Comparison of ENCODE assay signal across 12 mouse cellular contexts in the genomic region with DNA sequence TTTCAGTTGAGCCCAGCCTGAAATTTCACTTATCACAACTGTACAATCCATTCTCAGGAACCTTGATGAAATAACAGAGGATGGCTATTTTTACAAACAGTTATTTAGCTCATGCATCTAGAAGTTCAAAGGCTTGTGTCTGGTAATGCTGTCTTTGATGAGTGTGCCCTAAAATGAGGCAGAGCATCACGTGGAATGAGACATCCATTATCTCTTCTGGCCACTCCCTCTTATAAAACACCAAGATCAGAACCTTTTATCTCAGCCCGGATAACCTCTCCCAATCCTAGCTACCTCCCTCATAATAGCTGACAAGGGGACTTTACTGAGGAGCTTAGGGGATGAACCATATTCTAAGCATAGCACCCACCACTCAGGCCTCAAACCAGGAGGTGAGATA. TPM values are rescaled to one million over a fixed set of nuclear protein-coding genes. Genes with fewer than 3 reads are reported as not detected.
DNase-seq lines count a peak whose midpoint lies in the region; ATAC-seq and TF ChIP-seq lines count a peak whose summit lies in the region.
"Had no signal": no experiment of that assay in that cellular context is flagged by ENCODE, and none has a peak within 500 bp of the region (broad histone marks: within the 10 kb centered on the region; RNA-seq: fewer than 3 reads in every experiment).

No protein-coding gene starts in this region.

- H3K4me1 ChIP-seq in hindbrain, embryonic 13.5 days (replicated peaks) = peaks cover 30% of the 10 kb centered on the region
- peaks cover 19% of the 10 kb centered on the region for H3K4me1 ChIP-seq in hindbrain, embryonic 12.5 days
- peaks cover 4% of the 10 kb centered on the region; the same call in 1 of the 2 replicates for H3K4me1 ChIP-seq in bone marrow, adult 2 months (ENCODE audit: control insufficient read depth, insufficient read depth, low read length)
- peaks cover 72% of the 10 kb centered on the region for H3K4me1 ChIP-seq in forebrain, embryonic 13.5 days
- H3K4me1 ChIP-seq in midbrain, embryonic 13.5 days (replicated peaks) = peaks cover 38% of the 10 kb centered on the region

- no peak overlapping the region for H3K9ac ChIP-seq in hindbrain, embryonic 13.5 days
- no peak overlapping the region for H3K9ac ChIP-seq in hindbrain, embryonic 12.5 days
- no peak overlapping the region for H3K9ac ChIP-seq in forebrain, embryonic 13.5 days
- no peak overlapping the region for H3K9ac ChIP-seq in midbrain, embryonic 13.5 days (replicated peaks)

- WGBS in hindbrain, embryonic 13.5 days = 73% methylated on average over 2 of the region's 2 CpGs
- WGBS in hindbrain, embryonic 12.5 days = 61% methylated on average over 2 of the region's 2 CpGs
- WGBS in bone marrow, adult 2 months = 64% methylated on average over 2 of the region's 2 CpGs
- WGBS in forebrain, embryonic 13.5 days = 60% methylated on average over 2 of the region's 2 CpGs
- WGBS in midbrain, embryonic 13.5 days = 64% methylated on average over 2 of the region's 2 CpGs

- H3K4me3 ChIP-seq in hindbrain, embryonic 13.5 days = no peak overlapping the region
- H3K4me3 ChIP-seq in hindbrain, embryonic 12.5 days = no peak overlapping the region
- no peak overlapping the region for H3K4me3 ChIP-seq in bone marrow, adult 2 months (replicated peaks; ENCODE audit: control insufficient read depth, low read depth, low read length)
- H3K4me3 ChIP-seq in forebrain, embryonic 13.5 days = no peak overlapping the region
- no peak overlapping the region for H3K4me3 ChIP-seq in midbrain, embryonic 13.5 days (replicated peaks)
- H3K4me3 ChIP-seq: myocyte had no signal

- H3K9me3 ChIP-seq in hindbrain, embryonic 13.5 days = no peaks in the 10 kb centered on the region
- no peaks in the 10 kb centered on the region for H3K9me3 ChIP-seq in hindbrain, embryonic 12.5 days (replicated peaks)
- H3K9me3 ChIP-seq in forebrain, embryonic 13.5 days (replicated peaks) = no peaks in the 10 kb centered on the region
- H3K9me3 ChIP-seq in midbrain, embryonic 13.5 days = no peaks in the 10 kb centered on the region

- no peak for ATAC-seq in hindbrain, embryonic 13.5 days (ENCODE audit: low FRiP score)
- no peak for ATAC-seq in hindbrain, embryonic 12.5 days (ENCODE audit: low FRiP score)
- ATAC-seq in forebrain, embryonic 13.5 days = no peak
- no peak for ATAC-seq in midbrain, embryonic 13.5 days
- ATAC-seq: activated CD4-positive, CD25-positive, alpha-beta regulatory T cell, adult 4 months had no signal

- TF ChIP-seq POLR2A in bone marrow, adult 2 months (IDR thresholded peaks at IDR 0.05; ENCODE audit: borderline replicate concordance, control insufficient read depth, low read depth, low read length) = no peak

- H3K36me3 ChIP-seq in hindbrain, embryonic 13.5 days = no peaks in the 10 kb centered on the region
- H3K36me3 ChIP-seq in hindbrain, embryonic 12.5 days = no peaks in the 10 kb centered on the region
- H3K36me3 ChIP-seq in forebrain, embryonic 13.5 days (ENCODE audit: poor library complexity, severe bottlenecking) = no peaks in the 10 kb centered on the region
- H3K36me3 ChIP-seq in midbrain, embryonic 13.5 days = no peaks in the 10 kb centered on the region

- H3K27me3 ChIP-seq in hindbrain, embryonic 13.5 days = peaks cover 15% of the 10 kb centered on the region
- H3K27me3 ChIP-seq in hindbrain, embryonic 12.5 days = peaks cover 16% of the 10 kb centered on the region
- no peaks in the 10 kb centered on the region for H3K27me3 ChIP-seq in forebrain, embryonic 13.5 days
- H3K27me3 ChIP-seq in midbrain, embryonic 13.5 days = peaks cover 9% of the 10 kb centered on the region

- no peak for TF ChIP-seq CTCF in bone marrow, adult 2 months (IDR thresholded peaks at IDR 0.05; ENCODE audit: control insufficient read depth, insufficient read depth, low read length)

- DNase-seq in thymus, postnatal 0 days (ENCODE audit: low spot score) = no peak
- DNase-seq in adrenal gland, postnatal 36 days = no peak
- DNase-seq: right cerebral cortex, adult 18-20 months had no signal

- peak overlapping the region; percentile 32 for H3K4me2 ChIP-seq in hindbrain, embryonic 13.5 days
- no peak overlapping the region for H3K4me2 ChIP-seq in hindbrain, embryonic 12.5 days (replicated peaks)
- H3K4me2 ChIP-seq in forebrain, embryonic 13.5 days = peak overlapping the region; percentile 86
- peak overlapping the region; percentile 38 for H3K4me2 ChIP-seq in midbrain, embryonic 13.5 days (replicated peaks)

- H3K27ac ChIP-seq in hindbrain, embryonic 13.5 days = no peak overlapping the region
- H3K27ac ChIP-seq in hindbrain, embryonic 12.5 days = no peak overlapping the region
- peak overlapping the region; percentile 79; the same call in 1 of the 2 replicates for H3K27ac ChIP-seq in bone marrow, adult 2 months (ENCODE audit: control insufficient read depth, insufficient read depth, low read depth, low read length, poor library complexity)
- peak overlapping the region; percentile 48 for H3K27ac ChIP-seq in forebrain, embryonic 13.5 days
- H3K27ac ChIP-seq in midbrain, embryonic 13.5 days = 0 out of 2 replicates have a peak overlapping the region, but pooled peaks have one; percentile 14

RNA-seq across cellular contexts. Expression of gene Acss1, which starts 3.3 kb away (rescaled TPM):
- 19.8 and 20.1 TPM in 2 replicates for polyA plus RNA-seq in hindbrain, embryonic 13.5 days (2015; fragmentation: Nextera tagmentation; extraction: Ambion mirVana)
- 28.4 and 32.6 TPM in 2 replicates for polyA plus RNA-seq in hindbrain, embryonic 12.5 days (2016; fragmentation: Nextera tagmentation; extraction: Ambion mirVana)
- polyA plus RNA-seq in bone marrow, adult 2 months (2011; ENCODE audit: insufficient read depth, insufficient read length, low replicate concordance, missing spikeins) = 31.2 and 32.1 TPM in 2 replicates
- polyA plus RNA-seq in forebrain, embryonic 13.5 days (2015; fragmentation: Nextera tagmentation; extraction: Ambion mirVana) = 32.9 and 34.1 TPM in 2 replicates
- polyA plus RNA-seq in midbrain, embryonic 13.5 days (2015; fragmentation: Nextera tagmentation; extraction: Ambion mirVana) = 20.1 and 22.7 TPM in 2 replicates
- polyA plus RNA-seq in thymus, postnatal 0 days (2015; fragmentation: Nextera tagmentation; extraction: Ambion mirVana) = 22.0 and 25.3 TPM in 2 replicates
- total RNA-seq in adrenal gland, postnatal 36 days (2021) = 10 to 100 TPM; 23.2 to 29.1 TPM
- polyA plus RNA-seq: myocyte had no signal

RNA-seq across cellular contexts. Expression of gene Vsx1, which starts 24.2 kb away (rescaled TPM):
- 0.18 and 0.61 TPM in 2 replicates for polyA plus RNA-seq in hindbrain, embryonic 13.5 days (2015; fragmentation: Nextera tagmentation; extraction: Ambion mirVana)
- polyA plus RNA-seq in hindbrain, embryonic 12.5 days (2016; fragmentation: Nextera tagmentation; extraction: Ambion mirVana) = 1.0 and 1.3 TPM in 2 replicates
- 0.80 and 1.2 TPM in 2 replicates for polyA plus RNA-seq in bone marrow, adult 2 months (2011; ENCODE audit: insufficient read depth, insufficient read length, low replicate concordance, missing spikeins)
- polyA plus RNA-seq in forebrain, embryonic 13.5 days (2015; fragmentation: Nextera tagmentation; extraction: Ambion mirVana) = 0.10 and 0.12 TPM in 2 replicates
- 0.05 and 0.23 TPM in 2 replicates for polyA plus RNA-seq in midbrain, embryonic 13.5 days (2015; fragmentation: Nextera tagmentation; extraction: Ambion mirVana)
- not detected in 2 replicates for polyA plus RNA-seq in thymus, postnatal 0 days (2015; fragmentation: Nextera tagmentation; extraction: Ambion mirVana)
- total RNA-seq in adrenal gland, postnatal 36 days (2021) = not detected
- polyA plus RNA-seq: activated CD4-positive, CD25-positive, alpha-beta regulatory T cell, adult 4 months; heart, postnatal 0 days; myocyte; testis, adult 2 months had no signal

RNA-seq across cellular contexts. Expression of gene Apmap, which starts 56.6 kb away (rescaled TPM):
- polyA plus RNA-seq in hindbrain, embryonic 13.5 days (2015; fragmentation: Nextera tagmentation; extraction: Ambion mirVana) = 42.9 and 45.9 TPM in 2 replicates
- polyA plus RNA-seq in hindbrain, embryonic 12.5 days (2016; fragmentation: Nextera tagmentation; extraction: Ambion mirVana) = 36.1 and 38.1 TPM in 2 replicates
- 10.7 and 18.0 TPM in 2 replicates for polyA plus RNA-seq in bone marrow, adult 2 months (2011; ENCODE audit: insufficient read depth, insufficient read length, low replicate concordance, missing spikeins)
- 37.1 and 40.2 TPM in 2 replicates for polyA plus RNA-seq in forebrain, embryonic 13.5 days (2015; fragmentation: Nextera tagmentation; extraction: Ambion mirVana)
- polyA plus RNA-seq in midbrain, embryonic 13.5 days (2015; fragmentation: Nextera tagmentation; extraction: Ambion mirVana) = 39.9 and 43.0 TPM in 2 replicates
- polyA plus RNA-seq in thymus, postnatal 0 days (2015; fragmentation: Nextera tagmentation; extraction: Ambion mirVana) = 36.6 and 41.1 TPM in 2 replicates
- total RNA-seq in adrenal gland, postnatal 36 days (2021) = 100 to 1,000 TPM; 117 to 146 TPM

Comparison
In these comparisons a context has a peak if more than half of its experiments do, and no peak if none do; other contexts are left out.
1. H3K27ac ChIP-seq: peak in bone marrow, adult 2 months (single experiment), forebrain, embryonic 13.5 days (single experiment) and midbrain, embryonic 13.5 days (single experiment); none in hindbrain, embryonic 13.5 days (single experiment) and hindbrain, embryonic 12.5 days (single experiment).